Mouse (Mus musculus): ENCODE measurements around the gene Eif4e.

The Eif4e gene

GRCm38 (mm10) chr3:138587137-138587536 is 61.2 kb downstream of the Eif4e start:
- DNase-seq (ENCODE audit: low spot score): no peak

GRCm38 (mm10) chr3:138588001-138588400 is 62.0 kb downstream of the Eif4e start:
- no peak for DNase-seq (ENCODE audit: low spot score)

GRCm38 (mm10) chr3:138591002-138591401 is 65.0 kb downstream of the Eif4e start:
- DNase-seq (ENCODE audit: low spot score): no peak

DNA sequence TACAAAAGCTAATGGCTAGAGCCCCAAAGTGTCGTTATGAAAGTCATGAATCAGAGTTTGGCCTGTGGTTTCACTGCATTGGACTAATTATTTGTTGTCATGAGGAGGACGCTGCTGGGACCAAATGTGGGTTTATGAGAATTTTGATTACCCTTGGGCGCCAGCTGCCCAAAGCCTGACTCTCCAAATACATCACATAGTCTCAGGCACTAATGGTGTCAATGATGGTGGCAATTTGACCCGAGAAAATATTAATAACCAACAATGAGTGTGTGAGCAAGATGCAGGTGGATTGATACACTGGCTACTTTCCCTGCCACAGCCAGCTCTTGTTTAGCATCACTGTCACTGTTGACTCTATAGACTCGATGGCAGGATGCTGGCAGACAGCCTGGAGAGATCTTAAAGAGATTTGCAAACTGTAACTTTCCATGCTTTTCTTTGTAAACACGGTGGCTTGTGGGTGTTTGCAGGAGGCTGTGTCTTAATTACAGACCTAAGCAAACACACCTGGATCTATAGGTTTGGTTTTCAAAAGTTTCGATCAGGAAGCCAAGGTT is 65.9 kb downstream of the Eif4e start:
- DNase-seq (ENCODE audit: low spot score): no peak

- peak; percentile 31 for DNase-seq (ENCODE audit: low spot score)
Observed at GRCm38 (mm10) chr3:138593131-138593530, 67.2 kb downstream of the Eif4e start.

- DNase-seq (ENCODE audit: low spot score): no peak
Observed at GRCm38 (mm10) chr3:138593911-138594310, 67.9 kb downstream of the Eif4e start.

DNA sequence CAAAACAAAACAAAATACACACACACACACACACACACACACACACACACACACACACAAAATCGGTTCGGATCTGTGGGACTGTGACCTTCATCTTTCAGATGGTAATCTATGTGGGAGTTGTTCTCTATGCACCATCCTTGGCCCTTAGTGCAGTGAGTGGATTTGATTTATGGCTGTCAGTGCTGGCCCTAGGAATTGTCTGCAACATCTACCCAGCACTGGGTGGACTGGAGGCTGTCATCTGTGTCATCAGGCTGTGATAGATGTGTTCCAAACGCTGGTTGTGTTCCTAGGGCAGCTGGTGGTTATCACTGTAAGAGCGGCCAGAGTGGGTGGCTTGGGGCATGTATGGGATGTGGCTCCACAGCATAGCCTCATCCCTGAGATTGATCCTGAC is 75.1 kb downstream of the Eif4e start:
- DNase-seq (ENCODE audit: low spot score): no peak

- no peak for DNase-seq (ENCODE audit: low spot score)
Observed at GRCm38 (mm10) chr3:138605132-138605531, 79.2 kb downstream of the Eif4e start.

- DNase-seq (ENCODE audit: low spot score): no peak
Observed at GRCm38 (mm10) chr3:138608665-138609064, 82.7 kb downstream of the Eif4e start.
